Mouse (Mus musculus) gastrocnemius, adult 18-20 months (tissue): ENCODE data around the gene Map2. TPM values are rescaled to one million over a fixed set of nuclear protein-coding genes. Genes with fewer than 3 reads are reported as not detected.

Experiments used
- DNase-seq: peaks from one replicate; pipeline ENCODE4 v3.0.0; 2021; ENCODE audit warnings: low spot score
- long read RNA-seq, 2 experiments: library from polyadenylated mRNA; stranded (forward); transcript quantifications; one replicate each; pipeline ENCODE4 v2.0.0; 2021
- total RNA-seq, 2 experiments: library from RNA; stranded (reverse); gene quantifications; 2 replicates each; pipeline ENCODE4 v1.2.3; 2021

The Map2 gene
- 1 to 10 TPM; 1.8 to 4.0 TPM for total RNA-seq
- long read RNA-seq, experiment 1, partial matches to known transcripts = 0 of 1 reads
- long read RNA-seq, experiment 1, other reads (novel, unspliced or antisense) = 1 of 1 reads
- long read RNA-seq, experiment 2 = 0 reads

DNA sequence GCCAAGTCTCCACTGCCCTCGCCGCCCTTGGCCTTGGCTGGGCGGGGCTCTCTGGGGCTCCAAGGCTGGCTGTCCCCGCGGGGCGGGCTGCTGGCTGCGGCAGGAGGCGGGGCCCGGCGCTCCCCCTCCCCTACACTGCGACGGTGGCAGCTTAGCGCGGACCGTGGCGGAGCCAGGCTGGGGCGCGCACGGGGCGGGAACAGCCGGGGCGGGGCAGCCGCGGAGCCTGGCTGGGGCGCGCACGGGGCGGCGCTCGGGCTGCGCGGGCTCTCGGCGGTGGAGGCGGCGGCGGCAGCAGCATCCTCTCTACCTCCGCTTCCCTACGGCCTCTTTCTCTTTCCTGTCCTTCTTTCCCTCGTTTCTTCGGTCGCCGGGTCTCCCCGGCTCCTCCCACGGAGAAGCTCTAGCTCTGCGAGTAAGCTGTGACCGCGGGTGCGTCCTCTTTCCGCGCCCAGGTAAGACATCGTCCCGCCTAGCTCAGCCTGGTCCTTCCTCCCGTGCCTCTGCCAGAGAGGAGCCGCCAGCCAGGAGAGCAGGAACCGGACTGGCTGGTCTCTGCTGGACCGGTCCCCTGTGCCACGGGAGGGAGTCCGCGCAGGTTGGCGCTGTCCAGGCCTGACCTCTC lies at the start of gene Map2:
TSS of gene Map2 (plus strand) at position 233 of the 625 bp plus-strand sequence.
- DNase-seq = peak; percentile 78

DNA sequence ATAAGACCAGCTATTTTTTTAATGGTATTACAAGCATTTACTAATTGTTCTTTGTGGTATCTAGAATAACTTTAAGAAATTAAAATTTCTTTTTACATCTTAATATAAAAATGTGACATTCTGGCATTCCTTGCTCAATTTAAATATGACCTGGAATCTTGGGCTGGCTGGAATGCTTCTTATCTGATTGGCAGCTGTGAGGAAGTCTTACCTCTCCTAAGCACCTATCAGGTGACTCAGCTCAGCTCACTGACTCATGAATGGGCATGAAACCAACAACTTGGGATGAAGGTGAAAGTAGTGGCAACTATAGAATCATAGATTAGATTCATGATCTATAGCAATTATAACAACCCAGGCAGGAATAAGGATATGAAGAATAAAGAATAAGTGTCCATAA lies 42.1 kb upstream of the Map2 start:
- no peak for DNase-seq

DNA sequence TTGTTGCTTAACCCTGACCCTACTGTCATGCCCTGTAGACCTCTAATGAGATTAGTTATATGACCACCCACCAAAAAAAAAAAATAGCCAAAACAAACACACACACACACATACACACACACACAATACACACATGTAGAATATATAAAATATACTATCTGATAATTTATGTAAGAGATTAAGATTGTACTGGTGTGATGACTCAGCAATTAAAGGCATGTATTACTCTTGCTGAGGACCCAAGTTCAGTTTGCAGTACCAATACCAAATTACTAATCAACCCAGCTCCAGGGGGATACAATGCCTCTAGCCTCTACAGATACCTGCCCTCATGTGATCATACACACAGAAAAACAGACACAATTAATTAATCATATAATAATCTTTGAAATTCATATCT lies 39.7 kb upstream of the Map2 start:
- DNase-seq = no peak

DNA sequence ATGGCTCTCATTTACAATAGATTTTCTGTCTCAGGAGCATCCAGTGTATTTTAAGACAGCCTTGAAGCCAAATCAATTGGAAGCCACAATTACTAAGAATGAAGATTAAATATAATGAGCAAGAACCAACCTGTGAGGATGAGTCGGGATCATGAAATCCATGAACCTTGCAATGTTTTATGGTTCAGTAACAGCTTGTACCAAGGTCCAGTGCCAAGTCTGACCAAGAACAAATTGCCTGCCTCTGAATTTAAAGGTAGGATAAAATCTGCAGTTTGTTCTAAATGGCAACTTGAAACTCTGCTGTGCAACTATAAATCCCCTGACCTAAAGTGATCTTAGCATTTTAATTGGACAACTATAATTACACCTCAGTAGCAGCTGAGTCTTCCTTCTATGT lies 34.4 kb upstream of the Map2 start:
- no peak for DNase-seq

- no peak for DNase-seq
These were observed 29.9 kb upstream of the Map2 start for GRCm38 (mm10) chr1:66145180-66145579.

DNA sequence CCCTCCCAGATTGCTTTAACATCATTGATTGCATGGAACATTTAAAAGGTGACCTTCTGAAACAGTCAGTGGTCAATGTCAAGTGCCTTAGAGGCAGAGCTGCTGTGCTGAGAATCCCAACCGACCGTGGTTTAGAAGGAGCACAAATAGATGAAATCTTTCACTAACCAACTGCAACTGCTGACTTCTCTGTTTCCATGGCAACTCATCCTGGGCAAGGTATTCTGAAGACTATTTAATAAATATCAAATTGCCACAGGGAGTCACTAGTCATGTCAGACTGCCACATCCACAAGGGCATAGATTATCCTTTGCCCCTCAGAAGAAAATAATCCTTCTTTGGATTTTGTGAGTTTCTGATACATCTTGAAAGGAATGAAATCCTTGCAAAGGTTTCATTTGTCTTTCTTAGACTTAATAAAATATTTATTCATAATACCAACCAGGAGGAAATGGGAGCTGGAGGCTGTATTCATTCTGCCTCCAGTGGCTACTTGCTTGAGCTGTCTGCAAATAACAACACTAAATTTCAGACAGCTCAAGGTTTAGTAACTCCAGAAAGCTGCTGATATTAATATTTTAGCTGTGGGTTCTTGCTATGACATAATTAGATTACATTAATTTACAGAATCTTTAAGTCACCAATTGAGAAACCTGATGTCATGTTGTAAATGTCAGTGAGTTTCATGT lies 26.1 kb upstream of the Map2 start:
- DNase-seq = no peak

DNA sequence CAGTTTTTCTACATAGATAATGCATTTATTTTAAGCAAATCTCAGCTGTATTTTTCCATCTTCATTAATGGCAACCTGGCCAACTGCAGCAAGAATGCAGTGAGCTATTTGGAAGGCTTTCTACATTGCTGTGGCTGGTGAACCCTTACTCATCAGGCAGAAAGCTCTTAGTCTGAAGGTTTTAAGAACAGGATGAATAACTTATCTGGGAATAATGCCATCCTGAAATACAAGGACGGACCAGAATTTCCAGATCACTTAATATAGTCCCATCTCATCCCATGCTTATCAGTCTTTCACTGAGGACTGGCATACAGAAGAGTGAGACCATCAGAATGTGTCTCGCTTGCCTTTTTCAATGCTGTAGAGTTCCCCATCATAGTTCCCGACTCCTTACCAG lies 24.3 kb upstream of the Map2 start:
- no peak for DNase-seq

- DNase-seq = no peak
These were observed 17.9 kb upstream of the Map2 start for GRCm38 (mm10) chr1:66157135-66157534.

- no peak for DNase-seq
These were observed 17.5 kb upstream of the Map2 start for GRCm38 (mm10) chr1:66157589-66157988.

DNA sequence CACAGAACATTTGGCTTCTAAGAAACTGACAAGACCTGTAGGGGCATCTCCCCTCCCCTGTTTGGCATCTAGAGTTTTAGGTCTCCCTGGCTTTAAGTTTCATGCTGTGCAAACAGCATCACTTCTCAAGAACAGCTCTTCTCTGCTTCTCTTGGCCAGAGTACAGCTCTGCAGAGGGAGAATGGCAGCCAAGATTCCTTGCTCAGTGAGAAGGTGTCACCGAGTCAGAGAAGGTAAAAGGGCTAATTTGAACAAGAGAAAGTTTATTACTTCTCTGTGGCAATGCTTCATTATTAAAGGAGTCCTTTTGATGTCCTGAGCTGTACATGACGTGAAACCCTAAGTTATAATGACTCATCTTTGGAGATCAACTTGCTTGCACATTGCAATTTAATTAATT lies 10.4 kb upstream of the Map2 start:
- DNase-seq = no peak

- peak; percentile 18 for DNase-seq
These were observed 6.4 kb upstream of the Map2 start for GRCm38 (mm10) chr1:66168722-66169121.

GRCm38 (mm10) chr1:66172127-66172526 lies 2.9 kb upstream of the Map2 start:
- no peak for DNase-seq

- no peak for DNase-seq
These were observed 1.4 kb upstream of the Map2 start for GRCm38 (mm10) chr1:66173630-66174029.

DNA sequence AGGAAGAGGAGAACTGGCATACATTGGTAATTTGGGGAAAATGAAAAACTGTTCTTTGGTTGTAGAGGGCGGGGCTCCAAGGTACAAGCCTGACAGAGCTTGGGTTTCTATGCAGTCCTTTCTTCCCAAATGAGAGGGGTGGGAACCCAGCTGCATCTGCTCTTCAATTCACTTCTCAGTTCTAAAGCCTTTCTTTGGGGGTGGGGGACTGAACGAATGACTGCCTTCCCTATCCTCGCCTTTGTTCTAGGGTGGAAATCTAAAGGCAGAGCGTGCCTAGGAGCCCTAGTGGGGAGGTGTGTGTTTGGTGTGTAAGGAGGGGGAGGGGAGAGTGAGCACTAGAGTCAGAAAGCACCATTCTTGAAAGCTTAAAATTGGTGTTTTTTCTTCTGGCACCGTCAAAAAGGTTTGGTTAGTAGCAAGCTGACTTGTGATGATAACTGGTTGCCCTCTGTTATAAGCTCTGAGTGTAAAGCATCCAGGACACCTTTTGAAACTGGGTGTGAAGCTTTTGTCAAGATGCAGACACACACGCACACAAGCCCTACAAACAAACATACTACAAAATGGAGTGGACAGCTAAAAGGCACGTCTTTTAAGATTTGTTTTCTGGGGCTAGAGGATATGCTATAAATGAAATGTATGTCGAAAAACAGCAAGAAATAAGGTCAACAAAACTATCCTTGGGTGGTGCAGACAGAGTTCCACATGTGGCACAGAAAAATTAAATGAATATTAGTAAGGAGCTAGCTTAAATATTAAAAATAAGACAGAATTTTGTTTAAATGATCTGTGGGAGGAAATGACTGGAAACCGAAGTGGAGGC lies 1.2 kb downstream of the Map2 start:
- DNase-seq = no peak

DNA sequence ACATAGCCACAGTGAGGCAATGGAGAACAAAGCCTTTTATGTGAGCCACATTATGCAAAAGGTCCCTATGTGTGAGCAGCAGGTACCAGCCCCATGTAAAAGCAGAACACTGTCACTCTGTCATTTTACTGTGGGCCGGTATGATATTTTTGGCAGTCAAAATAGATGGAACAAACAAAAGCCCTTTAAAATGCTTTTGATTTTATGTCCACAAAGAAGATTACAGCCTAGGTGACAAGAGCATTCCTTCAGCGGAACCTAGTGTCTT lies 1.7 kb downstream of the Map2 start:
- no peak for DNase-seq

- DNase-seq = no peak
These were observed 2.6 kb downstream of the Map2 start for GRCm38 (mm10) chr1:66177489-66178170.

DNA sequence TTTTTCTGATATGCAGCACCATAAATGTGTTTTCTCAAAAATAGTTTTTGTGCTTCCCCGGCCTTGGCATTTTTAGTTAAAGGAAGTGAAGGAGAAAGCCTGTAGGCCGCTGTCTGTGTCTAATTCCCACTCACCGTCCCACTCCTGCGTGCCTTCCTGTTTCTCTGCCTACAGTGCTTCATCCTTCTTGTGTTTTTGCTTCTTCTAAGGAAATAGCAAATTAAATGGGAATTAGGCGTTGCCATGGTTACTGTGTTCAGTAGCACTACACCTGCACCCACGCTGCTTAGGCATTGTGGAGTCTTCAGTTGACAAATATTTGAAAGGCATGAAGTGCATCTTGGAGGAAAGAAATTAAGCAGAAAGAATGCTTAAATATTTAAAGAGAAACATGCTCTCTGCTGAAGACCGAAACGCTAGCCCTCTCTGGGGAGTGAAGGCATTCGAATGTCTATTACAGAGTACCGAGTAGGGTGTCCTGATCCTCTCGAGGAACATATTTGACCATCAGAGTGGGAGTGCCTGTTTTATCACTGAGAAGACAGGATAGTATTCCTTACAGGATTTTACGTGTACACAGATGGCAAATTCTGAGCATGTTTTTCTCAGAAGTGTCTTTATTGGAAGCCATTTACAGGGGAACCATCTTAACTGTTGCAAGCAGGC lies 12.1 kb downstream of the Map2 start:
- no peak for DNase-seq

DNA sequence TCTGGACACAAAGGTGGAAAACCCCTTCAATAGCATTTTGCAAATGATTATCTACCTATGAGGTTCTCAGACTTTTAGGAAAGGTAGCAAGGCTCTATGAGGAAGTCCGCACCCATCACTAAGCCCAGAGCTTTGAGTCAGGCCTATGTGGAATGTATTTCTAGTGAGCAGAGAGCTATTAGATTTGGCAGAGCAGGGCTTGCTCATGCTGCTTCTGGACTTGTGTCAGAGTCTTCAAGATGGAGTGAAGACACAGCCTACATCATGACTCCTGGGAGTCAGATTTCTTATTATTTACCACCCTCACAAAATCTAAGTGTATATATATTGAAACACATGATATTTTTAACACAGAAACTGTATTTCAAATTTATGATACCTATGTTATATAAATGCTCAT lies 17.3 kb downstream of the Map2 start:
- no peak for DNase-seq

DNA sequence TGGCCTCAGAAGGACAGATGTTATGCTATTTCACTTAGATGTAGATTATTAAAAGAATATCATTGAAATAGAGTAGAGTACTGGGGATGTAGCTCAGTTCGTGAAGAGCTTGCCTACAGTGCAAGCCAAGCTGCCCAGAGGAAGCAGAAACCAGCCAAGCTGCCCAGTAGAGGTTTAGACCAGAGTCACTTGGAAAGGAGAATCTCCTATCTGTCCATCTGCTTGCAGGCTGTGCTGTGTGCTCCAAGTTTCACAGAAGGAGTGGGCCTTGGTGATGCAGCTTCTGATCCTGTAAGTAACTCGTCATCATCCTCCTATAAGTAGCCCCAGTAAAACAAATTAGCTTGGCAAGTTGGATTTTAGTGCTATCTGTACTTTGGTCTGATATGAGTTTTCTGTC lies 17.8 kb downstream of the Map2 start:
- DNase-seq = no peak

- no peak for DNase-seq
These were observed 20.1 kb downstream of the Map2 start for GRCm38 (mm10) chr1:66195040-66195726.

GRCm38 (mm10) chr1:66196240-66196639 lies 21.2 kb downstream of the Map2 start:
- no peak for DNase-seq
